Mouse (Mus musculus) embryonic facial prominence, embryonic 14.5 days (tissue): ENCODE data around the gene Gfer. TPM values are rescaled to one million over a fixed set of nuclear protein-coding genes. Genes with fewer than 3 reads are reported as not detected.
"Not testable (repeated sequence)": the region's sequence is repeated elsewhere in the genome, so short reads cannot be mapped to it uniquely, and the experiment has no call there.

Experiments
- ATAC-seq: fragments of 200-750 bp; cut with Nextera tagmentation; 2 replicates; pipeline ENCODE4 v1.8.0; 2017; ENCODE audit warnings: low read depth, moderate number of reproducible peaks, moderate TSS enrichment
- DNase-seq: peaks from one replicate; pipeline ENCODE4 v3.0.0-alpha.2; 2015; ENCODE audit warnings: low spot score
- H3K27ac ChIP-seq: fragments of 300-500 bp; sonication (generic); replicated peaks from 2 replicates; pipeline ENCODE4 v1.5.1; 2014; ENCODE audit warnings: low read depth, mild to moderate bottlenecking, low read length, moderate library complexity
- H3K27me3 ChIP-seq: fragments of 300-500 bp; sonication (generic); replicated peaks from 2 replicates; pipeline ENCODE4 v1.6.1; 2014; ENCODE audit warnings: low read length; ENCODE audit not compliant: control insufficient read depth, insufficient read depth
- H3K36me3 ChIP-seq: fragments of 300-500 bp; sonication (generic); 2 replicates; pipeline ENCODE4 v1.6.1; 2014; ENCODE audit warnings: low read length, mixed read lengths; ENCODE audit not compliant: control insufficient read depth, insufficient read depth
- H3K4me1 ChIP-seq: fragments of 300-500 bp; sonication (generic); 2 replicates; pipeline ENCODE4 v1.6.1; 2014; ENCODE audit warnings: antibody characterized with exemption, low read length; ENCODE audit not compliant: control insufficient read depth, insufficient read depth
- H3K4me2 ChIP-seq: fragments of 300-500 bp; sonication (generic); 2 replicates; pipeline ENCODE4 v1.6.1; 2014; ENCODE audit warnings: low read depth, mild to moderate bottlenecking, low read length, moderate library complexity, mixed read lengths
- H3K4me3 ChIP-seq: fragments of 300-500 bp; sonication (generic); 2 replicates; pipeline ENCODE4 v1.5.1; 2014; ENCODE audit warnings: low read depth, mild to moderate bottlenecking, low read length
- H3K9ac ChIP-seq: fragments of 300-500 bp; sonication (generic); 2 replicates; pipeline ENCODE4 v1.6.1; 2014; ENCODE audit warnings: low read depth, mild to moderate bottlenecking, low read length, moderate library complexity, mixed read lengths
- H3K9me3 ChIP-seq: fragments of 300-500 bp; sonication (generic); 2 replicates; pipeline ENCODE4 v1.6.1; 2016; ENCODE audit warnings: low read length; ENCODE audit not compliant: control insufficient read depth
- WGBS: fragments of 180-500 bp; shearing (Covaris S2); extraction: QIAGEN DNeasy Blood & Tissue Kit; methylation state at CpG from one replicate; pipeline ENCODE4 v1.1.7; 2014; 5-methylcytosine and 5-hydroxymethylcytosine counted together
- polyA plus RNA-seq: library from polyadenylated mRNA; unstranded; fragments of >200 nt; fragmentation: Nextera tagmentation; extraction: Ambion mirVana; gene quantifications from 2 replicates; pipeline ENCODE4 v1.2.1, GENCODE M21; 2014

The Gfer gene
- polyA plus RNA-seq, 1 experiment from 2014 or later: 41.9 TPM

DNA sequence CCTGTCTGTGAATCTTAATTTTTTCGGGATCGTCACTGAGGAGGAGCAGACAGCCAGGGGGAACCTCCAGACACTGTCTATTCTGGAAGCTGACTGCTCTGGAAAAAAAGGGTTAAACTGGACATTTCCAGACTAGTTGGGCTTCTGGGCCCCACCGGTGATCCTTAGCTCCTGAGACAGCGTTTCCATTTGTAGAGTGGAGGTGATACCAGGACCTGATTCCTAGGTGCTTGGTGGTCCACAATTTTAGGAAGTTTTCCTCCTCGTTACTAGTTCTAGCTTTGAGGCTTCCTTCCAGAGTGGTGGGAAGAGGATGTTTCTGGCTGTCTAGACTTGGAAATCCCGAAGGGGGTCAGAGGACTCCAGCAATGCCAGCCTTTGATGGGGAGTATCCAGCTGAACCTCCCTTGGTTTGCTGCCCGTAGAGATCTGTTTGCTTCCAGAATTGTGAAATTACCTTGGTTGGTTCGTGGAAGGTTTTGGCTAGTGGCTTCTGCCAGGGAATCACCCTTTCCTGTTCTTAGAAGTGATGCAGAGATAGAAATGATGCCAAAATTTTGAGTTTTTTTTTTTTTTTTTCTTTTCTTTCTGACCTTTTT lies 25.6 kb downstream of the Gfer start:
- Histone ChIP-seq H3K36me3 (no peaks in the 10 kb centered on the region), H3K4me1 (peaks cover 21% of the 10 kb centered on the region), H3K27ac (0 out of 2 replicates have a peak overlapping the region, but pooled peaks have one; percentile 86), H3K9me3 (no peaks in the 10 kb centered on the region), H3K9ac (peak overlapping the region; percentile 98), H3K27me3 (no peaks in the 10 kb centered on the region), H3K4me3 (peak overlapping the region; percentile 99), H3K4me2 (peak overlapping the region; percentile 84)
- DNase-seq (no peak), ATAC-seq (no peak)
- WGBS: 8% methylated on average over 8 of the region's 8 CpGs

DNA sequence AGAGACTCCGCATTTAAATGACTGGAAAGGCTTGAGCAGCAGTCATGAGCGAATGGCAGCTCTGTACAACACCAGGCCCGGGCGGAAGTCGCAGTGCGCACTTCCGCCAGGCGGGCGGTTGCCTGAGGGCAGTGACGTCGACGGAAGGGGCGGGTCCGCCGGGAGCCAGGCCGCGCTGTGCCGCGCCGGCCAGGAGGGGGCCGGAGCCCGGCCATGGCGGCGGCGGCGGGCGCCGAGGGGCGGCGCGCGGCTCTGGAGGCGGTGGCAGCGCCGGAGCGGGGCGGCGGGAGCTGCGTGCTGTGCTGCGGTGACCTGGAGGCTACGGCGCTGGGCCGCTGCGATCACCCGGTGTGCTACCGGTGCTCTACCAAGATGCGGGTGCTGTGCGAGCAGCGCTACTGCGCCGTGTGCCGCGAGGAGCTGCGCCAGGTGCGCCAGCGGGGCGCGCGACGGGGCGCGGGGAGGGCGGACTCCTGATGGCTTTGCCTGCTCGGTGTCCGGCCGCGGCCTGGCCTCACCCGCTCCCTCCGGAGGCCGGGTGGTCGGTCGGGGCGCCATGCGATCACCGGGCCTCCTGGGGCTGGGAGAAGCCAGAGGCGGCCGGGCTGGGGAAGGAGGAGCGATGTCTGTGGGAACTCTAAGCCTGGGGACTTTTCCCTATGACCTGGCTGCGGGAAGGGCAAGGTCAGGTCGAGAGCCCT lies 26.3 kb downstream of the Gfer start, which contains the start of gene Zfp598:
Gene Zfp598 (plus strand): TSS at position 143 of the 701 bp plus-strand sequence.
- Histone ChIP-seq H3K4me3 (peak within 1 kb of the TSS; percentile 99), H3K27me3 (no peaks in the 10 kb centered on the region), H3K9me3 (no peaks in the 10 kb centered on the region), H3K4me1 (peaks cover 21% of the 10 kb centered on the region), H3K27ac (peak within 1 kb of the TSS; percentile 86), H3K4me2 (peak within 1 kb of the TSS; percentile 84), H3K9ac (peak within 1 kb of the TSS; percentile 98), H3K36me3 (no peaks in the 10 kb centered on the region)
- peak; percentile 99 for ATAC-seq
- DNase-seq: peak; percentile 96
- WGBS: 0% methylated on average over 33 of the region's 80 CpGs

DNA sequence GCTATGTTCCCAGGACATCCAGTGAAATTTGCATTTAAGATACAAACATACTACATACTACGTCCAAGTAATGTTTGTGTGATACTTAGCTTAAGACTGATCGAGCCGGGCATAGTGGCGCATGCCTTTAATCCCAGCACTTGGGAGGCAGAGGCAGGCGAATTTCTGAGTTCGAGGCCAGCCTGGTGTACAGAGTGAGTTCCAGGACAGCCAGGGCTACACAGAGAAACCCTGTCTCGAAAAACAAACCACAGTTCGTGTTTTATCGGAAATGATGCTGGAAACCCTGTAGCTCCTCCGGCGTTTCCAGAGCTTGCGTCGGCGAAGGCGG lies 26.8 kb downstream of the Gfer start:
- Histone ChIP-seq H3K4me1 (peaks cover 21% of the 10 kb centered on the region), H3K4me3 (peak overlapping the region; percentile 99), H3K9ac (peak overlapping the region; percentile 98), H3K4me2 (peak overlapping the region; percentile 84), H3K27ac (peak overlapping the region; percentile 86)
- WGBS: 12% methylated on average over 15 of the region's 15 CpGs
- not testable (repeated sequence) for DNase-seq, H3K9me3 ChIP-seq, H3K27me3 ChIP-seq, H3K36me3 ChIP-seq
- ATAC-seq: peak; percentile 9

DNA sequence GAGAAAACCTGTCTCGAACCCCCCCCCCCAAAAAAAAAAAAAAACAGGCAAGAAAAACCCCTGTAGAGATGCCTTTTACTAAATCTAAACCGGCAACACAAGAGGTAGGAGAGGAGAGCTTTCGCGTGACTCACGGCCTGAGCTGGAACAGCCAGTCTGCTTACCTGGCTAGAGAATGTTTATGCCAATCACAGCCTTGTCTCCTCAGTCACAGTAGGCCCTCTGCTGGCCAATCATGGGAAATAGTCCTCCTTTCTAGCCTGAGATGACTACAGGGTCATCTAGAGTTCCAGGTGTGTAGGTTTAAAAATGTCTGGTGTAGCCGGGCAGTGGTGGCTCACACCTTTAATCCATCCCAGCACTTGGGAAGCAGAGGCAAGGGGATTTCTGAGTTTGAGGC lies 28.5 kb downstream of the Gfer start:
- H3K9me3 ChIP-seq: no peaks in the 10 kb centered on the region
- no peak overlapping the region for H3K4me2 ChIP-seq
- peaks cover 21% of the 10 kb centered on the region for H3K4me1 ChIP-seq
- peak; percentile 20; the same call in 1 of the 2 replicates for ATAC-seq
- no peaks in the 10 kb centered on the region for H3K36me3 ChIP-seq
- no peaks in the 10 kb centered on the region for H3K27me3 ChIP-seq
- no peak overlapping the region for H3K27ac ChIP-seq
- 35% methylated on average over 6 of the region's 6 CpGs for WGBS
- H3K9ac ChIP-seq: no peak overlapping the region
- DNase-seq: peak; percentile 77
- H3K4me3 ChIP-seq: no peak overlapping the region

DNA sequence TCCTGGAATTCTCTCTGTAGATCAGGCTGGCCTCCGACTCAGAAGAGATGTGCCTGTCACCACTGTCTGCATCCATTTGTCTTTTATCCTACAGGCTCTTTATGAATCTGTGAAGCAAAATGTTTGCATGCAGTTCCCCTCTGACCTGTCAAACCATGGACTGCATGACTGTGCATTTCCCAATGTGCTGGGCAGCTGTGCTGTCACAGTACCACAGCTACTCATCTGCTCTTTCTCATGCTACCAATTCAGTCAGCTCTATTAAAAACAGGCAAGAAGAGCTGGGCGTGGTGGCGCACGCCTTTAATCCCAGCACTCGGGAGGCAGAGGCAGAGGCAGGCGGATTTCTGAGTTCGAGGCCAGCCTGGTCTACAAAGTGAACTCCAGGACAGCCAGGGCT lies 28.9 kb downstream of the Gfer start:
- not testable (repeated sequence) for H3K36me3 ChIP-seq, ATAC-seq, H3K4me2 ChIP-seq, DNase-seq, H3K9me3 ChIP-seq, H3K9ac ChIP-seq, H3K27ac ChIP-seq, H3K4me3 ChIP-seq, H3K27me3 ChIP-seq
- whole genome bisulfite sequencing: 66% methylated on average over 7 of the region's 7 CpGs
- peaks cover 18% of the 10 kb centered on the region for H3K4me1 ChIP-seq

DNA sequence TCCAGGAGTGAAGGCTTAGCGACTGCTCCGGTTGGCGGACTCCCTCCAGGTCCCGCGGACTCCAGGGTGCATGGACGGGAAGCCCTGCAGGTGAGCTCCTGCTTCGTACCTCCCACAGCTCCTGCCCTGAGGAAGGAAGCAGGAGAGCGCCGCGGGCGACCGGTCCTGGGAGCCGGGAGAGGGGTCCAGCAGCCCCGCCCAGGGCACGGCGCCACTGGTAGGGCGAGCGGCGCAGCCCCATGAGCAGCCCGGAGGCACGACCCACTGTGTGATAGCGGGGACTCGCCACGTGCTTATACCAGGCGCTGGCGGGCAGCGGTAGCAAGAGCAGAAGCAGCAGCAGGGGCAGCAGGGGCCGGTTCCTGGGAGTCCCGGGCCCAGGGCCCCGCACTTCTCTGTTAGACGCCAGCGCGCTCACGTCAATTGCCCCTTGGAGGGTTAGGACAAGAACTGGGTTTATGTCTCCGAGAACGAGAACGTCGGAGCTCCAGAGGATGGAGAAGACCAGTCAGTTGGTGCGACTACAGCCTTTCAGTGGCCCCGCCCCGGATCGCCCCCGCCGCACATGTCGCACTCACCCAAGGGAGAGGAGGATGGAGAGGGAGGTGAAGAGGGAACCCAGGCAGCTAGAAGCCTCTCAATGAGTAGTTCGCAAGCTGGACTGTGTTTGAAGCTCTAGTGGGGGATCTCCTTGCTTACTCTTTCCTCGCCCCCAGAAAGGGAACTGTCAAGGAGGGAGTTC lies 37.8 kb downstream of the Gfer start, which contains the start of gene Npw:
Gene Npw (minus strand): TSS at position 441 of the 742 bp plus-strand sequence.
- H3K27me3 ChIP-seq: peaks cover 36% of the 10 kb centered on the region
- 1% methylated on average over 40 of the region's 47 CpGs for WGBS
- no peaks in the 10 kb centered on the region for H3K9me3 ChIP-seq
- peak within 1 kb of the TSS; percentile 45 for H3K4me3 ChIP-seq
- no peaks in the 10 kb centered on the region for H3K36me3 ChIP-seq
- ATAC-seq: peak; percentile 48; the same call in 1 of the 2 replicates
- peak within 1 kb of the TSS; percentile 62 for H3K9ac ChIP-seq
- peak within 1 kb of the TSS; percentile 93 for H3K4me2 ChIP-seq
- H3K27ac ChIP-seq: no peak within 1 kb of the TSS
- DNase-seq: no peak
- H3K4me1 ChIP-seq: peaks cover 6% of the 10 kb centered on the region; the same call in 1 of the 2 replicates

DNA sequence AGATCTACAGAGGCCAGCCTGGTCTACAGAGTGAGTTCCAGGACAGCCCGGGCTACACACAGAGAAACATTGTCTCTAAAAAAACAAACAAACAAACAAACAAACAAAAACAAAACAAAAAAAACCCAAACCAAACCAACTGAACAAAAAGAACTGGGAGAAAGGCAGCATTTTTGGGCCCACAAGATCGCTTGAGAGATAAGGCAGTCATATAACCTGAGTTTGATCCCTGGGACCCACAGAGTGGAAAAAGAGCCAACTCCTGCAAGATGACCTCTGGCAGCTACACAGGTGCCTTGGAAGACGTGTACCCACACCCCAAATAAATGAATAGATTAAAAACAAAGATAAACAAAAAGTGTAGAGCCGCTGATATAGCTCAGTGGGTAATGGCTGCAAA lies 41.0 kb downstream of the Gfer start:
- Histone ChIP-seq H3K36me3 (no peaks in the 10 kb centered on the region), H3K4me2 (no peak overlapping the region), H3K9me3 (no peaks in the 10 kb centered on the region), H3K4me1 (peaks cover 9% of the 10 kb centered on the region), H3K4me3 (no peak overlapping the region), H3K27me3 (peaks cover 36% of the 10 kb centered on the region), H3K27ac (no peak overlapping the region), H3K9ac (no peak overlapping the region)
- 66% methylated on average over 4 of the region's 4 CpGs for WGBS
- no peak for DNase-seq
- no peak for ATAC-seq

DNA sequence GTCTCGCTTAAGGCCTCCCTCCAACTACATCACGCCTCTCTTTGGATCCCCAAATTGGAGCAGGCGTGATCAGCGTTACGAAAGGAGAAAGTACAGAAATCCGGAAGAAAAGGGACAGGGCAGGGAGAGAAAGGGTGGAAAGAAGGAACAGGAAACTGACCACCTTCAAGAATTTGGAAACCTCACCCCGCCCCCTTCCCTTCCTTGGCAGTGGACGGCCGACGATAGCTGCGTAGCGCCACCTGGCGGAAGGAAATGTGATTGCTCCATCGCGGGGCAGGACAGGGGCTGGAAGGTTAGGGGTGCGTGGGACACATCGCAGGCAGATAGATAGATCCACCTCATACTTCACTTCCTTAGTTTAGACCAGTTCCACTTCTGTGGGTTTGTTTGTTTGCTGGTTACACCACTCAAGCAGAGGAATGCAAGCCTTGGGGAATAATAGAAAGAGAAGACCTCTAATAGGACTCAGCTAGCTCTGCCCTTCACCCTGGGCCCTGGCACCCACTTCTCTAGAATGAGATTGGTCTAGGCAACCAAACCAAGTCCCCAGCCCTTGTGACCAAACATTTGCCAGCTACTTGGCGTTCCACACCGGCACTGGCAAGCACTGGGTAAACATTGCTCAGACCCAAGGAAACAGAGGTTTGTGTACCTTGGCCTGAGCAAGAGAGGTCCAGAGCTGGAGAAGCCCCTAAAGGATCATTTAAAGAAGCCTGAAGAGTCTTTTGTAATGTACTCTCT lies 41.8 kb downstream of the Gfer start:
- WGBS: 6% methylated on average over 17 of the region's 19 CpGs
- H3K27me3 ChIP-seq: peaks cover 27% of the 10 kb centered on the region
- H3K36me3 ChIP-seq: no peaks in the 10 kb centered on the region
- peaks cover 10% of the 10 kb centered on the region for H3K4me1 ChIP-seq
- H3K9me3 ChIP-seq: no peaks in the 10 kb centered on the region
- DNase-seq: peak; percentile 86
- peak overlapping the region; percentile 28 for H3K4me3 ChIP-seq
- H3K4me2 ChIP-seq: peak overlapping the region; percentile 63
- peak; percentile 69 for ATAC-seq
- H3K27ac ChIP-seq: no peak overlapping the region
- H3K9ac ChIP-seq: peak overlapping the region; percentile 26; the same call in 1 of the 2 replicates
